Mouse (Mus musculus) embryonic facial prominence, embryonic 11.5 days (tissue): Measurements from ENCODE around the gene Ppp1r1c. TPM values are rescaled to one million over a fixed set of nuclear protein-coding genes. Genes with fewer than 3 reads are reported as not detected.
A peak's percentile ranks its signal among the peaks of the same experiment; 100 is the strongest.
"Not testable (repeated sequence)": the region's sequence is repeated elsewhere in the genome, so short reads cannot be mapped to it uniquely, and the experiment has no call there.

Experiments used
- ATAC-seq: fragments of 200-750 bp; cut with Nextera tagmentation; replicated peaks from 2 replicates; pipeline ENCODE4 v1.8.0; 2017; ENCODE audit warnings: low read depth; ENCODE audit not compliant: insufficient number of reproducible peaks, low FRiP score, low TSS enrichment
- DNase-seq: peaks from one replicate; pipeline ENCODE4 v3.0.0-alpha.2; 2015; ENCODE audit warnings: low spot score
- H3K27ac ChIP-seq: fragments of 300-500 bp; sonication (generic); replicated peaks from 2 replicates; pipeline ENCODE4 v1.5.1; 2014; ENCODE audit warnings: mild to moderate bottlenecking, low read depth, low read length, control low read depth
- H3K27me3 ChIP-seq: fragments of 300-500 bp; sonication (generic); 2 replicates; pipeline ENCODE4 v1.6.1; 2014; ENCODE audit warnings: mild to moderate bottlenecking, low read length, moderate library complexity, mixed read lengths; ENCODE audit not compliant: control insufficient read depth, insufficient read depth
- H3K36me3 ChIP-seq: fragments of 300-500 bp; sonication (generic); replicated peaks from 2 replicates; pipeline ENCODE4 v1.6.1; 2014; ENCODE audit warnings: low read depth, mild to moderate bottlenecking, low read length, moderate library complexity, mixed read lengths; ENCODE audit not compliant: control insufficient read depth, insufficient read depth
- H3K4me1 ChIP-seq: fragments of 300-500 bp; sonication (generic); 2 replicates; pipeline ENCODE4 v1.6.1; 2014; ENCODE audit warnings: low read length, mixed read lengths; ENCODE audit not compliant: control insufficient read depth, insufficient read depth
- H3K4me2 ChIP-seq: fragments of 300-500 bp; sonication (generic); 2 replicates; pipeline ENCODE4 v1.6.1; 2014; ENCODE audit warnings: low read depth, mild to moderate bottlenecking, control low read depth, low read length, moderate library complexity
- H3K4me3 ChIP-seq: fragments of 300-500 bp; sonication (generic); 2 replicates; pipeline ENCODE4 v1.5.1; 2014; ENCODE audit warnings: low read depth, low read length, control low read depth
- H3K9ac ChIP-seq: fragments of 300-500 bp; sonication (generic); replicated peaks from 2 replicates; pipeline ENCODE4 v1.6.1; 2014; ENCODE audit warnings: mild to moderate bottlenecking, control low read depth, low read length
- H3K9me3 ChIP-seq: fragments of 300-500 bp; sonication (generic); replicated peaks from 2 replicates; pipeline ENCODE4 v1.6.1; 2016; ENCODE audit warnings: mild to moderate bottlenecking, low read length, inconsistent platforms, mixed read lengths; ENCODE audit not compliant: control insufficient read depth
- WGBS: fragments of 180-500 bp; shearing (Covaris S2); extraction: QIAGEN DNeasy Blood & Tissue Kit; methylation state at CpG from one replicate; pipeline ENCODE4 v1.1.7; 2014; 5-methylcytosine and 5-hydroxymethylcytosine counted together
- polyA plus RNA-seq: library from polyadenylated mRNA; unstranded; fragments of >200 nt; fragmentation: Nextera tagmentation; extraction: Ambion mirVana; gene quantifications from 2 replicates; pipeline ENCODE4 v1.2.1, GENCODE M21; 2014

Ppp1r1c gene
- polyA plus RNA-seq, 1 experiment from 2014 or later: 23.3 TPM

DNA sequence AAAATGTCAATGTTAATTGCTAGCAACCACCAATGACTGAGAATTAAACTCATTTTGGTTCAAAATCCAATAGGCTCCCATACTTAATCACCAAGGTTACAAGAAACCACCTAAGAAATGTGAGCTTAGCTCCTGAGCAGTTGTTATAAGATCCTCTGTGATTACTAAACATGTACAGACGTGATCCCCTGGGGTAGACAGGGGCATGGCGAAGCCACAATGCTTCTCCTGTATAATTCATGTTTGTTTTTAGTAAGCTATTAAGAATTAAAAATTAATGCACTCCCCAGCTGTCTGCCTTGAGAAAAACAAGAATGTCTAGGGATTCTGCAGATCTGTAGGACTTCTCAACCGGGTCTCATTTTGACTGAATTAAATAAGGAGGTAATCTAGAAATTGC, 112.0 kb downstream of the Ppp1r1c start:
- H3K4me2 ChIP-seq: no peak overlapping the region
- ATAC-seq (no peak), DNase-seq (peak; percentile 13)
- no peaks in the 10 kb centered on the region for H3K9me3 ChIP-seq
- H3K4me1 ChIP-seq: no peaks in the 10 kb centered on the region
- no peaks in the 10 kb centered on the region for H3K36me3 ChIP-seq
- no peak overlapping the region for H3K27ac ChIP-seq
- H3K4me3 ChIP-seq: no peak overlapping the region
- H3K9ac ChIP-seq: no peak overlapping the region
- WGBS: 59% methylated on average over 3 of the region's 3 CpGs
- no peaks in the 10 kb centered on the region for H3K27me3 ChIP-seq

GRCm38 (mm10) chr2:79825853-79826252, 118.3 kb downstream of the Ppp1r1c start:
- 85% methylated on average over 4 of the region's 4 CpGs for WGBS
- DNase-seq (no peak), ATAC-seq (no peak)
- Histone ChIP-seq H3K9ac (no peak overlapping the region), H3K4me3 (no peak overlapping the region), H3K4me1 (no peaks in the 10 kb centered on the region), H3K27ac (no peak overlapping the region), H3K9me3 (no peaks in the 10 kb centered on the region), H3K4me2 (no peak overlapping the region), H3K27me3 (no peaks in the 10 kb centered on the region), H3K36me3 (no peaks in the 10 kb centered on the region)

DNA sequence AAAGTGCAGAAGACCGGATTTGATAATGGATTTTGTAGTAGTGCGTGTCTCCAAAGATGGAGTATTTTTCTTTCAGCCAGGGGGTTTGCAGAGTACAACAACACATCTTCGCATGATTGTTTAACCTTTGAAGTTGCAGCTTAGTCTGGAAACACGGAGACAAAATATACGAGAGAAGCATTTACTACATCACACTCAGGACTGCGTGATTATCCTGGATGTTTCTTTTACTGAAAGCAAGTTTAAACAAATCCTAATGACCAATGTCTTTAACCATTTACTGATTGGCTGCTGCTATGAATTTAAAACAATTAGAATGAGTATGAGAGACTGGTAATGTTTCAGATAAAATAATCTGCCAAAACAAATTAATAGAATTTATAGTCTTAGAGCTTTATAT, 131.5 kb downstream of the Ppp1r1c start:
- 77% methylated on average over 6 of the region's 6 CpGs for WGBS

GRCm38 (mm10) chr2:79839513-79839912, 131.9 kb downstream of the Ppp1r1c start:
- H3K9ac ChIP-seq: no peak overlapping the region
- ATAC-seq (no peak), DNase-seq (no peak)
- H3K27ac ChIP-seq: no peak overlapping the region
- H3K4me3 ChIP-seq: no peak overlapping the region
- no peaks in the 10 kb centered on the region for H3K4me1 ChIP-seq
- no peaks in the 10 kb centered on the region for H3K27me3 ChIP-seq
- 72% methylated on average over 5 of the region's 5 CpGs for WGBS
- no peaks in the 10 kb centered on the region for H3K36me3 ChIP-seq
- H3K9me3 ChIP-seq: no peaks in the 10 kb centered on the region
- no peak overlapping the region for H3K4me2 ChIP-seq

More for the DNA sequence above, 131.5 kb downstream of the Ppp1r1c start:
- H3K4me2 ChIP-seq: no peak overlapping the region
- no peak overlapping the region for H3K9ac ChIP-seq
- ATAC-seq (no peak), DNase-seq (no peak)
- no peak overlapping the region for H3K27ac ChIP-seq
- no peaks in the 10 kb centered on the region for H3K27me3 ChIP-seq
- H3K4me1 ChIP-seq: no peaks in the 10 kb centered on the region
- no peak overlapping the region for H3K4me3 ChIP-seq
- no peaks in the 10 kb centered on the region for H3K36me3 ChIP-seq
- H3K9me3 ChIP-seq: no peaks in the 10 kb centered on the region

GRCm38 (mm10) chr2:79847396-79847795, 139.8 kb downstream of the Ppp1r1c start:
- H3K36me3 ChIP-seq, H3K9ac ChIP-seq, H3K27me3 ChIP-seq, ATAC-seq, H3K9me3 ChIP-seq, H3K4me1 ChIP-seq, H3K4me2 ChIP-seq, DNase-seq, H3K4me3 ChIP-seq, H3K27ac ChIP-seq: not testable (repeated sequence)
- WGBS: 86% methylated on average over 13 of the region's 13 CpGs

GRCm38 (mm10) chr2:79856874-79857273, 149.3 kb downstream of the Ppp1r1c start:
- H3K27me3 ChIP-seq: no peaks in the 10 kb centered on the region
- no peaks in the 10 kb centered on the region for H3K9me3 ChIP-seq
- H3K4me2 ChIP-seq: no peak overlapping the region
- ATAC-seq (no peak), DNase-seq (no peak)
- H3K9ac ChIP-seq: no peak overlapping the region
- H3K4me3 ChIP-seq: no peak overlapping the region
- H3K4me1 ChIP-seq: no peaks in the 10 kb centered on the region
- H3K27ac ChIP-seq: no peak overlapping the region
- WGBS: 100% methylated on average over 1 of the region's 1 CpGs
- no peaks in the 10 kb centered on the region for H3K36me3 ChIP-seq

- 43% methylated on average over 9 of the region's 9 CpGs for WGBS
- peak; percentile 83; the same call in 1 of the 2 replicates for ATAC-seq
- no peaks in the 10 kb centered on the region for H3K4me1 ChIP-seq
Measured at GRCm38 (mm10) chr2:79865275-79865999, 157.9 kb downstream of the Ppp1r1c start.

More at GRCm38 (mm10) chr2:79865275-79865999, 157.9 kb downstream of the Ppp1r1c start:
- no peak overlapping the region for H3K27ac ChIP-seq
- peak; percentile 83 for DNase-seq
- no peaks in the 10 kb centered on the region for H3K9me3 ChIP-seq
- no peak overlapping the region for H3K9ac ChIP-seq
- no peak overlapping the region for H3K4me3 ChIP-seq
- no peaks in the 10 kb centered on the region for H3K27me3 ChIP-seq
- no peak overlapping the region for H3K4me2 ChIP-seq
- H3K36me3 ChIP-seq: no peaks in the 10 kb centered on the region
